Mouse (Mus musculus) heart, embryonic 15.5 days (tissue): ENCODE measurements around the gene Nt5c1b. TPM values are rescaled to one million over a fixed set of nuclear protein-coding genes. Genes with fewer than 3 reads are reported as not detected.

ENCODE experiments used
- ATAC-seq: fragments of 200-750 bp; cut with Nextera tagmentation; replicated peaks from 2 replicates; pipeline ENCODE4 v1.8.0; 2017; ENCODE audit warnings: low read depth, moderate TSS enrichment; ENCODE audit not compliant: insufficient number of reproducible peaks, insufficient read depth, low FRiP score
- H3K27ac ChIP-seq: fragments of 300-500 bp; sonication (generic); 2 replicates; pipeline ENCODE4 v1.5.1; 2015; ENCODE audit warnings: mild to moderate bottlenecking, inconsistent platforms
- H3K27me3 ChIP-seq: fragments of 300-500 bp; sonication (generic); 2 replicates; pipeline ENCODE4 v1.6.1; 2015; ENCODE audit warnings: inconsistent platforms
- H3K36me3 ChIP-seq: fragments of 300-500 bp; sonication (generic); 2 replicates; pipeline ENCODE4 v1.6.1; 2015; ENCODE audit warnings: mild to moderate bottlenecking, inconsistent platforms
- H3K4me1 ChIP-seq: fragments of 300-500 bp; sonication (generic); replicated peaks from 2 replicates; pipeline ENCODE4 v1.6.1; 2015; ENCODE audit warnings: inconsistent platforms
- H3K4me2 ChIP-seq: fragments of 300-500 bp; sonication (generic); 2 replicates; pipeline ENCODE4 v1.6.1; 2015; ENCODE audit warnings: inconsistent platforms, mild to moderate bottlenecking, moderate library complexity
- H3K4me3 ChIP-seq: fragments of 300-500 bp; sonication (generic); 2 replicates; pipeline ENCODE4 v1.5.1; 2015; ENCODE audit warnings: mild to moderate bottlenecking, inconsistent platforms
- H3K9ac ChIP-seq: fragments of 300-500 bp; sonication (generic); 2 replicates; pipeline ENCODE4 v1.6.1; 2015; ENCODE audit warnings: mild to moderate bottlenecking, inconsistent platforms
- H3K9me3 ChIP-seq: fragments of 300-500 bp; sonication (generic); replicated peaks from 2 replicates; pipeline ENCODE4 v1.6.1; 2016; ENCODE audit warnings: inconsistent platforms
- WGBS: fragments of 180-500 bp; shearing (Covaris S2); methylation state at CpG from one replicate; pipeline ENCODE4 v1.1.7; 2015; ENCODE audit warnings: mixed read lengths; 5-methylcytosine and 5-hydroxymethylcytosine counted together
- polyA plus RNA-seq: library from polyadenylated mRNA; unstranded; fragments of >200 nt; fragmentation: Nextera tagmentation; extraction: Ambion mirVana; gene quantifications from 2 replicates; pipeline ENCODE4 v1.2.1, GENCODE M21; 2015

The Nt5c1b gene
- polyA plus RNA-seq, 1 experiment from 2014 or later, result not detected

GRCm38 (mm10) chr12:10422347-10422746, 52.6 kb downstream of the Nt5c1b start:
- H3K36me3 ChIP-seq, result no peaks in the 10 kb centered on the region
- H3K4me1 ChIP-seq, result no peaks in the 10 kb centered on the region
- no peak overlapping the region for H3K4me2 ChIP-seq
- H3K9ac ChIP-seq, result no peak overlapping the region
- H3K27me3 ChIP-seq, result no peaks in the 10 kb centered on the region
- no peak overlapping the region for H3K4me3 ChIP-seq
- no peak overlapping the region for H3K27ac ChIP-seq
- H3K9me3 ChIP-seq, result no peaks in the 10 kb centered on the region
- ATAC-seq, result no peak
- WGBS, result 61% methylated on average over 3 of the region's 3 CpGs

GRCm38 (mm10) chr12:10425982-10426863, 56.5 kb downstream of the Nt5c1b start:
- Histone ChIP-seq H3K36me3 (no peaks in the 10 kb centered on the region), H3K4me1 (no peaks in the 10 kb centered on the region), H3K27me3 (no peaks in the 10 kb centered on the region), H3K4me2 (no peak overlapping the region), H3K27ac (no peak overlapping the region), H3K4me3 (no peak overlapping the region), H3K9ac (no peak overlapping the region), H3K9me3 (no peaks in the 10 kb centered on the region)
- 69% methylated on average over 9 of the region's 9 CpGs for WGBS
- ATAC-seq, result no peak

- Histone ChIP-seq H3K36me3 (no peaks in the 10 kb centered on the region), H3K4me1 (no peaks in the 10 kb centered on the region), H3K27me3 (no peaks in the 10 kb centered on the region), H3K9me3 (no peaks in the 10 kb centered on the region), H3K27ac (no peak overlapping the region), H3K4me3 (no peak overlapping the region), H3K9ac (no peak overlapping the region), H3K4me2 (no peak overlapping the region)
- WGBS, result 83% methylated on average over 1 of the region's 1 CpGs
- ATAC-seq, result no peak
Measured at GRCm38 (mm10) chr12:10430999-10431398, 61.2 kb downstream of the Nt5c1b start.

GRCm38 (mm10) chr12:10438054-10439001, 68.6 kb downstream of the Nt5c1b start:
- no peaks in the 10 kb centered on the region for H3K4me1 ChIP-seq
- H3K9me3 ChIP-seq, result no peaks in the 10 kb centered on the region
- no peak overlapping the region for H3K4me3 ChIP-seq
- no peak overlapping the region for H3K9ac ChIP-seq
- no peaks in the 10 kb centered on the region for H3K27me3 ChIP-seq
- no peak overlapping the region for H3K4me2 ChIP-seq
- H3K27ac ChIP-seq, result no peak overlapping the region
- WGBS, result 25% methylated on average over 15 of the region's 15 CpGs
- no peak for ATAC-seq
- H3K36me3 ChIP-seq, result no peaks in the 10 kb centered on the region

Other genes starting within 250 kb of the Nt5c1b start
- 61.6 and 65.1 TPM in 2 replicates for gene Rdh14, start 20.8 kb downstream of the Nt5c1b start, polyA plus RNA-seq